Mouse (Mus musculus) liver, adult 2 months (tissue): ENCODE data around the gene Atp5c1.

ENCODE experiments used
- CTCF ChIP-seq: fragments of 200-500 bp; IDR thresholded peaks from 2 replicates; pipeline ENCODE4 v1.5.1; 2011; ENCODE audit warnings: low read depth, low read length, control low read depth
- POLR2A ChIP-seq: fragments of 200-500 bp; IDR thresholded peaks from 2 replicates; pipeline ENCODE4 v1.6.1; 2011; ENCODE audit warnings: low read length, control low read depth; ENCODE audit not compliant: insufficient read depth; ENCODE audit errors: extremely low read depth

DNA sequence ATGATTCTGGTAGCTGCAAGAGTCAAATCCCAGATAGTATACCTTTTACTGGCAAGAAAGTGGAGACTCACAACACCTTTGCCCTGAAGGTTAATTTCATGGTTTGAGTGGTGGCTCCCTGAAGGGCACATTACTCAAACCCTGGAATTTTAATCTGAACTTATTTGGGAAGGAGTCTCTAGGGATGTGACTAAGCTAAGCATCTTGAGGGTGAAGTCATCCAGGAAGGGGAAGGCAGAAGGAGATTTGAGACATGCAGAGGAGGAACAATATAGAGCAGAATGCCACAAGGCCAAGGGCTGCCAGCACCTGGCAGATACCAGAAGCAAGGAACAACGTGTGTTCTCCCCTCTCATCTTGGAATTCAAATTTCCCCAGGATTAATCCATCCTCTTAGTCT, 38.4 kb upstream of the Atp5c1 start:
- TF ChIP-seq POLR2A (no peak), CTCF (no peak)
